Comparison of ENCODE assay signal across 7 mouse cellular contexts in genomic region chr9:63398611-63399462, GRCm38 (mm10). TPM values are rescaled to one million over a fixed set of nuclear protein-coding genes. Genes with fewer than 3 reads are reported as not detected.
A peak's percentile ranks its signal among the peaks of the same experiment; 100 is the strongest.
DNase-seq lines count a peak whose midpoint lies in the region; ATAC-seq lines count a peak whose summit lies in the region.

Gene 2300009A05Rik, minus strand, starts transcription at chr9:63399246.

- no peaks in the 10 kb centered on the region for H3K9me3 ChIP-seq in limb, embryonic 10.5 days (replicated peaks)
- no peaks in the 10 kb centered on the region for H3K9me3 ChIP-seq in midbrain, embryonic 13.5 days

- H3K27ac ChIP-seq in limb, embryonic 10.5 days, result peak within 1 kb of the TSS; percentile 94
- peak within 1 kb of the TSS; percentile 78 for H3K27ac ChIP-seq in midbrain, embryonic 13.5 days

- WGBS in limb, embryonic 10.5 days, result under 1% methylated on average over 74 of the region's 74 CpGs
- WGBS in midbrain, embryonic 13.5 days, result under 1% methylated on average over 73 of the region's 74 CpGs

- H3K4me2 ChIP-seq in midbrain, embryonic 13.5 days (replicated peaks), result peak within 1 kb of the TSS; percentile 94

- ATAC-seq in midbrain, embryonic 13.5 days, result peak; percentile 96

- H3K36me3 ChIP-seq in limb, embryonic 10.5 days, result no peaks in the 10 kb centered on the region
- H3K36me3 ChIP-seq in midbrain, embryonic 13.5 days, result no peaks in the 10 kb centered on the region

- peaks cover 26% of the 10 kb centered on the region for H3K4me1 ChIP-seq in limb, embryonic 10.5 days
- H3K4me1 ChIP-seq in midbrain, embryonic 13.5 days (replicated peaks), result peaks cover 26% of the 10 kb centered on the region

- H3K4me3 ChIP-seq in limb, embryonic 10.5 days, result peak within 1 kb of the TSS; percentile 95
- peak within 1 kb of the TSS; percentile 92 for H3K4me3 ChIP-seq in midbrain, embryonic 13.5 days (replicated peaks)

- peak within 1 kb of the TSS; percentile 89 for H3K9ac ChIP-seq in midbrain, embryonic 13.5 days (replicated peaks)

- peak; percentile 95 for DNase-seq in adrenal gland, adult 8-10 months
- DNase-seq in embryo, embryonic 9.5 days (ENCODE audit: extremely low spot score), result peak; percentile 96
- no peak for DNase-seq in gonadal fat pad, adult 2 months (ENCODE audit: low read depth)
- DNase-seq in kidney, adult 11 months, result peak; percentile 96
- DNase-seq in limb, embryonic 10.5 days (ENCODE audit: low spot score), result peak; percentile 93
- DNase-seq in spleen, adult 12 weeks (ENCODE audit: low spot score), result peak; percentile 90

- no peaks in the 10 kb centered on the region for H3K27me3 ChIP-seq in limb, embryonic 10.5 days (ENCODE audit: low read depth, poor library complexity, severe bottlenecking)
- H3K27me3 ChIP-seq in midbrain, embryonic 13.5 days, result no peaks in the 10 kb centered on the region

RNA-seq across cellular contexts. Expression of gene 2300009A05Rik, which starts in this region (rescaled TPM):
- total RNA-seq in adrenal gland, adult 8-10 months (2022), result 10 to 100 TPM; 32.9 to 63.3 (median 38.6) TPM
- polyA plus RNA-seq in gonadal fat pad, adult 2 months (2012; rRNA removed), result 34.3 and 37.6 TPM in 2 replicates
- 37.1 and 37.7 TPM in 2 replicates for polyA plus RNA-seq in limb, embryonic 10.5 days (2016; fragmentation: Nextera tagmentation; extraction: Ambion mirVana)
- 58.4 TPM in 2 replicates for polyA plus RNA-seq in midbrain, embryonic 13.5 days (2015; fragmentation: Nextera tagmentation; extraction: Ambion mirVana)
